Mouse (Mus musculus) adrenal gland, postnatal 14 days (tissue): ENCODE measurements around the gene Dab2ip. TPM values are rescaled to one million over a fixed set of nuclear protein-coding genes. Genes with fewer than 3 reads are reported as not detected.

Source experiments
- DNase-seq: peaks from one replicate; pipeline ENCODE4 v3.0.0; 2021; ENCODE audit warnings: mixed read lengths
- total RNA-seq: library from RNA; stranded (reverse); gene quantifications from 2 replicates; pipeline ENCODE4 v1.2.3, GENCODE M21; 2021

The Dab2ip gene
- total RNA-seq, 1 experiment from 2014 or later: 69.6 TPM

DNA sequence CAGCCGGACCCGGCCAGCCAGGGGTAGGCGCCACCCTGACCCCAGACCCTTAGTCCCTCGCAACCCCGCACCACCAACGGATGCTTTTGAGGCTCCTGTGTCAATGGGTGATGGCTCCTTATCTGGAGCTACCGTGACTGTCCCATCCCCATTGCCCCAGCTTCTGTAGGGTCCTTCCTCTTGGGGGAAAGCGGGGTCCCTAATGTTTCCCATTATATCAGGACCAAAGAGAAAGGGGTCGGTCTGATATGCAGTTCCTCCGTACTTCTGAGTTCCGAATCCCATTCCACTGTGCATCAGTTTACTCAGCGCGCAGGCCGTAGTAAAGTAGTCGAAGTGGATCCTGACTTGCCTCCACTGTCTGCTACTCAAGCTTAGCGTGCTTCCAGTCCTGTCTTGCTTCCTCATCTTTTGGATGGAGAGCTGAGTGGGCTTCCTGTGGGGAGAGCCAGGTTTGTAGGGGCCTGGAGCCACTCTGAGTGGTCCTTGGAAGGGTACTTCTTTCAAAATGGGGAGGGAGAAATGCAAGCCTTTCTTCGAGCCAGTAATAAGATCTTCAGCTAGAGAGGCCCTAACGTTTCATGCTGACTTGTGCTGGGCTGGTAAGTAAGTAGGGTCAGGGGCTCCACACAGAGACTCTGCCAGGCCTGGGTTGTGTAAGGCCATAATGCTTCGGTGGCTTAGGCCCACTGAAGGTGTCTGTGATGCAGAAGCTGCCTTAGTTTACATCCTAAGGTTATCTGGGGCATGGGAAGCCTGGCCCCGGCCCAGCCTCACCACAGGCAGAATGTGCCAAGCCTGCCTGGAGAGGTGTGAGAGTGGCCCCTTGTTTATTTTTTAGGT lies 64.4 kb downstream of the Dab2ip start:
- DNase-seq: no peak

- no peak for DNase-seq
Measured at GRCm38 (mm10) chr2:35623104-35623377, 65.0 kb downstream of the Dab2ip start.

GRCm38 (mm10) chr2:35623431-35624148 lies 65.5 kb downstream of the Dab2ip start:
- DNase-seq: no peak

DNA sequence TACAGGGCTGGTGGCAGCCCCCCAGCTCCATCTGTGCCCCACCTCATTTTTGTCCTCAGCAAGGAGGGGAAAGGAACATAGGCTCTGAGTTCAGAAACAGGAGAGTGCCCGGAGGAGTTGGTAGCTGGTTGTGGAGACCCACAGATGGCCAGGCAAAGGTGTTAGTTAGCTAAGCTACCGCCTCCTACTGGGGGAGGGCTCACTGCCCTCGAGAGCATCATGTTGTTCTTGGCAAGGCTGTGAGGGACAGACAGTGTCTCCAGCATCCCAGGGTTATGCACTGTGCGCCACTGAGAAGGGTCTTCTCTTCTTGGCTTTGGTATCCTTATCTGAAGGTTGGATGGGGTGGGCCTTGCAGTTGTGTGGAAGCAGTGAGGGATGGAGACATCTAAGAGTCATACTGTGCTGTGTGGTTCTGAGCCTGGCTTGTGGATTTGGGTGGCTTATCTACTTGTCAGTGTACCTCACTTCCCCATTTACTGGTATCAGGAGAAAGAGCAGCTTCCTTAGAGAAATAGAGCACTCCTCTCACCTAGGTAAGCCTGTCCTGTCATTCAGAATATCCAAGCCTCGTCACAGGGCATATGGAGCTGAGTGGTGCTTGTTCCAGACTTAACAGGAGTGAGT lies 66.4 kb downstream of the Dab2ip start:
- no peak for DNase-seq

DNA sequence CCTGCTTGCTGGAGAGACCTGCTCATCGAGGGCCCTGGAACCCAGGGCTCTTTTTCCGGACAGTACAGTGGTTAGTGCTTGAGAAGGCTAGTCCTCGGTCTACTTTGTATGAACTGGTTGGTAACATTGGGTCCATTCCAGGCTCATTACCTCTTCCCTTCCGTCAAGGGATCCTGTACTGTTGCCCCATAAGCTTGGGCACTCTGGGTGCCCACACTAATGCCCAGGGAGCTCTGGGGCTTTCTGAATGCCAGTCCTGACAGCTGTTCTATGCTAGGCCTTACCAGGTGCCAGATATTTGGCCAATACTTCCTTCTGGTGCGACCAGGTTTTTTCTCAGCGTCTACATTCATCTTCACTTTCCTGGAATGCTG lies 66.9 kb downstream of the Dab2ip start:
- no peak for DNase-seq

DNA sequence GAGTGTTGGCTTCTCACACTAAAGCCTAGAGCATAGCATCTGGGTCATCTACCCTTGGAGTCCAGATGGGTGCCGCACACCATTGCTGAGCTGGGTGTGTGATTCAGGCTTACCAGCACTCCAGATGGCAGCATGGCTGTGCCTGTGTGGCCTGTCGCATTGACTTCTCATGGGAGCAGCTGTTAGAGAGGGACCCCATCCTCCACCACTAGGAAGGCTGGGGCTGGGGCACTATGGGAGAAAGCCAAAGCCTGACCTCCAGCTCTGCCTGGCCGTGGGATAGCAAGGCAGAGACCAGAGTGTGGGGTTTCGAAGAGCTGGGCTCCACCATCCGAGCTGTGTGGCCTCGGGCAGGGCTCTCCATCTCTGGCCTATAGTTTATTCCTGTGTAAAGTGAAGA lies 67.5 kb downstream of the Dab2ip start:
- DNase-seq: no peak

DNA sequence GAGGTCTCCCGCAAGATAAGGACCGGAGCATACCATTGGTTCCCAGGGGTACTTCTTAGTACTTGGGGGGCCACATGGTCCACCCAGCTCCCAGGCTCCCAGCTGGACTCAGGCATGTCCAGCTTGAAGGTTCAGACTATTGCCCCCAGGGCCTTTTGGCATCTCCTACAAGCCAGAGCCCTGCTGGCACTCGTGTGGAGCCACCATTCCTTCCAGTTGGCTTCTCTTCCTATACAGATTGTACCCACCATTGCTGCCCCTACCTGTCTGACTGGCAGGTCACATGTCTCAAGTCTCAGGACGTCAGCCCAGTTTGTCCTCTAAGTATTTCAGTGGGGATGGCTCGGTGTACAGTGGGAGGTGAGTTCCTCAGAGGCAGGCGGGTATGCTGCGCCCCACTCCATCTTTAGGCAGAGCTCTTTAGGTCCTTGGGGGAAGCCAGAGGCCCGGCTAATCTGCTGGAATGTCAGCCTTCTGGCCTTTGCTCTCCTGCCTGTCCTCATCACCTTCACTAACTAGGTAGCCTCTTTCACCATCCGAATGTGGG lies 68.2 kb downstream of the Dab2ip start:
- DNase-seq: no peak

GRCm38 (mm10) chr2:35627298-35627898 lies 69.3 kb downstream of the Dab2ip start:
- no peak for DNase-seq

DNA sequence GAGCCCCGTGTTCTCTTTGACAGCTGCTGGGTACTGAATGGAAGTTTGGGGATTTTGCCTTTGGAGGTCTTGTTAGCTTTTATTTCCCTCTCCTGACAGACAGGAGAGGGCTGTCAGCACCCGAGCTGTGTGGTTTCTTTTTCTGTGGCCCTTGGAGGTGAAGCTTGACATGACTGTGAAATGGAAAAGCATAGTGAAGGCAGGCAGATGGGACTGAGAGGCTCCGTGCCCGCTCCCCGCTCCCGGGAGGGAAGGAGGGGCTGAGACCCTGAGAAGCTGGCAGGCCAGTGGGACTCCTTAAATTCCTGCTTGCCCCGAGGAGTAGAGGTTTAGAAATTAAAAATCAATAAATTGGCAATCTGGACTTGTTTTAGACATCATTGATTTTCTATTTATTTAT lies 70.0 kb downstream of the Dab2ip start:
- no peak for DNase-seq

DNA sequence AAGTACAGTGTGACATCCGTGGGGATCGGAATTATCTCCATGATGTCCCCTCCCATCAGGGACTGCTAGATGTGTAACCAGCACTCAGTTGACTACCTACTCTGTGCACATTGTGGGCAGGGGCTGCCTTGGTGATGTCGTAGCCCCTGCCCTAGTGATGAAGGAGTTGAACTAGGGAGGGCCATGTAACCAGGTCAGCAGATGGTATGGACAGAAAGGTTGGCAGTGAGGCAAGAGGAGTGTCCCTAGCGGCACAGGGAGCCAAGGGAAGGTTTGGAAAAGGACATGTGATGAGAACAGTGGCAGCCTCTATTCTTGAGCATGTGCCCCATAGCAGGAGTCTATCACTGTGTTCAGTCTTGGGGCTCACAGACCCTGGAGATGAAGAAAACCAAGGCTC lies 70.6 kb downstream of the Dab2ip start:
- DNase-seq: no peak

DNA sequence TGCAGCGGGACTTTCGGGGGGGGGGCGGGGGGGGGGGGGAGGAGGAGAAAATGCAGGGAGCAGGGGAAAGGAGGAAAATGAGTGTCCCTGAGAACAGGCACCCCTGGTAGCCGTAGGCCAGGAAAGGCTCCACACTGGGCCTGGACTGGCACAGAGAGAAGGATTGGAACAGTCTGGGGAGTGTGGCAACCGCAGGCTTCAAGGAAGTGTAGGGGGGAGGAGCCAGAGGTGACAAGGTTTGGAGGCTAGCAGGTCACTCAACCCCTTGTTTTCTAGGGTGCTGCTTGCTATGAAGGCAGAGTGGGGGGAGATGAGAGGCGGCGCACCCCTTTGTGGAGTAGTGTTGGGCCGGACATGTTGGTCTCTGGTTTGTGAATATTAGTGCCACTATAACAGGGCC lies 71.1 kb downstream of the Dab2ip start:
- DNase-seq: no peak

- no peak for DNase-seq
Measured at GRCm38 (mm10) chr2:35633392-35633791, 75.3 kb downstream of the Dab2ip start.

GRCm38 (mm10) chr2:35634963-35635362 lies 76.9 kb downstream of the Dab2ip start:
- DNase-seq: no peak

DNA sequence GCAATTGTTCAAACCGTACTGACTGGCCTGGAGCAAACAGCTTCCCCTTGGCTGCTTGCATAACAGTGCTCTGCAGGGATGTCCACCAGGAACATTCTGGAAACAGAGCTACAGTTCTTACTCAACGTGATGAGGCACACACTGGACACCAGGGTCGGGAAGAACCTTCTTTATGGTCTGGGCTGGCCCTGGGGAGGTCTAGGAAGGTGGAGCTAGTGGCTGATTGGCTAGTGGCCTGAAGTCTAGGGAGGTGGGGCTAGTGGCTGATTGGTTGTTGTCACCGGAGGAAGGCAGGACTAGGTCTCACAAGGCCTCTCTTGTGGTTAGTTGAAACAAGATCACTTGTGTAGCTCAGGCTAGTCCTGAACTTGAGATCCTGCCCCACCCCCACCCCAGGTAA lies 77.5 kb downstream of the Dab2ip start:
- DNase-seq: peak; percentile 48

GRCm38 (mm10) chr2:35637880-35638535 lies 79.9 kb downstream of the Dab2ip start:
- no peak for DNase-seq

- no peak for DNase-seq
Measured at GRCm38 (mm10) chr2:35639799-35640198, 81.7 kb downstream of the Dab2ip start.

GRCm38 (mm10) chr2:35640576-35640975 lies 82.5 kb downstream of the Dab2ip start:
- no peak for DNase-seq

GRCm38 (mm10) chr2:35642224-35642623 lies 84.2 kb downstream of the Dab2ip start:
- no peak for DNase-seq

DNA sequence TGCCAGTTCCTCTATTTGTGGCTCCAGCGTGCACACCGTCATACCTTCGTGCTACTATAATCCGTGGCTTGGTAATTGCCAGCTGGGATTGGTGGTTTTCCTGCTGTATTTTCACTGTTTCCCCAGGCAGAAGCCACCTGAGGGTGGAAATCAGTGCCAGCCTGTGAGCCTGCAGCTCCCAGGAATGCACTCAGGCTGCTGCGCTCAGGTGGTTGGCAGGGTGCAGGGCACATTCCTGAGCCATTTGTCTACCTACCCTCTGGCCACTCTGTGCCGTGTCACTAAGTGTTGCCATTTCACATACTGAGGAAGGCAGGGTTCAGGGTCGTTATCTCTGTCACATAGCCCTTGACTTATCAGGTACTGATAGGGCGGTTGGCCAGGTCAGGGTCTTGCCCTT lies 88.5 kb downstream of the Dab2ip start:
- DNase-seq: no peak

DNA sequence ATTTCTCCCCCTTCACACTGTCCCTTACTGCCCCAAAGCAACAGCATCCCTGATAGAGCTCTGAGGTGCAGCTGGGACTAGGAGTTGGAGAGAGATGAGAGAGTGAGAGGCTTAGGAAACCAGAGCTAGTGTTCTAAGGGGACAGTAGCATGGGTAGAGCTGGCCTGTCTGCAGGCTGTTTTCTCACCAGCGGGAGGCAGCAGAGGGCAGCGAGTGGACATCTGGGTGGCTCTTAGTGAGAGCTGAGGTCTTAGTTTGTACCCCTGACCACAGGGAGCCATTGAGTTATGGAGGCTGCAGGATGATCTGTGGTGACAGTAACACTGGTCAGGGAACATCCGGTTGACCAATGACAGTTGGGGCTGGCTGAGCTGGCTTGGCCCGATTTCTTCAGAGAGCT lies 91.6 kb downstream of the Dab2ip start:
- peak; percentile 93 for DNase-seq

DNA sequence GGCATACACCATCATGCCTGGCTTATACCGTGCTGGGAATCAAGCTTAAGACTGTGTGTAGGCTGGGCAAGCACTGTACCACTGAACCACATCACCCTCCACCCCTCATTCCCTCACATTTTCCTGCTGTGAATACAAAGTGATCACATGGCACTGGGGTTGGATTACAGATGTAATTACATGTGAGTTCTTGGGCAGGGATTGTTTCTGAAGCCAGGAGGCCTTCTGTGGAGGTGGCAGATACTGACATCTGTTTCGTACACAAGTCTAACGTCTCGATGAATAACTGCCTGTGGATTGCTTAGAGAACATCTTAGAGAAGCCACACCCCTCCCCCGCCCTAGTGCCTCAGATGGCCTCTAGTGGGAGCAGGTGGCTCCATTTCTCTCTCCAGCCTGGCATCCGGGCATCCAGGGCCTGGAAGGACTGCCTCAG lies 93.2 kb downstream of the Dab2ip start:
- peak; percentile 82 for DNase-seq

- no peak for DNase-seq
Measured at GRCm38 (mm10) chr2:35652984-35653383, 94.9 kb downstream of the Dab2ip start.
